Mouse (Mus musculus) lung, adult 2 months (tissue): ENCODE results near the gene Rbsn. TPM values are rescaled to one million over a fixed set of nuclear protein-coding genes. Genes with fewer than 3 reads are reported as not detected.

ENCODE experiments used
- DNase-seq: peaks from one replicate; pipeline ENCODE4 v3.0.0; 2022
- H3K4me1 ChIP-seq: fragments of 200-500 bp; 2 replicates; pipeline ENCODE4 v1.6.1; 2011; ENCODE audit warnings: low read length; ENCODE audit not compliant: control insufficient read depth, insufficient read depth
- H3K4me3 ChIP-seq: fragments of 200-500 bp; replicated peaks from 2 replicates; pipeline ENCODE3; 2011; ENCODE audit warnings: low read depth, mild to moderate bottlenecking, control low read depth, low read length; ENCODE audit errors: extremely low read depth
- CTCF ChIP-seq: fragments of 200-500 bp; IDR thresholded peaks from 2 replicates; pipeline ENCODE4 v1.5.1; 2011; ENCODE audit warnings: mild to moderate bottlenecking, low read length, control low read depth; ENCODE audit not compliant: insufficient read depth
- POLR2A ChIP-seq: fragments of 200-500 bp; IDR thresholded peaks from 2 replicates; pipeline ENCODE4 v1.6.1; 2011; ENCODE audit warnings: low read depth, mild to moderate bottlenecking, control low read depth, low read length, borderline replicate concordance; ENCODE audit errors: extremely low read depth
- WGBS: fragments of 180-500 bp; shearing (Covaris S2); methylation state at CpG from one replicate; pipeline ENCODE4 v1.1.7; 2018; 5-methylcytosine and 5-hydroxymethylcytosine counted together
- polyA plus RNA-seq: library from polyadenylated mRNA; depleted of rRNA; stranded (reverse); fragments of >200 nt; gene quantifications from 2 replicates; pipeline ENCODE4 v1.2.3, GENCODE M21; 2012; rRNA removed

Rbsn gene
- polyA plus RNA-seq, 1 experiment: 13.3 TPM

DNA sequence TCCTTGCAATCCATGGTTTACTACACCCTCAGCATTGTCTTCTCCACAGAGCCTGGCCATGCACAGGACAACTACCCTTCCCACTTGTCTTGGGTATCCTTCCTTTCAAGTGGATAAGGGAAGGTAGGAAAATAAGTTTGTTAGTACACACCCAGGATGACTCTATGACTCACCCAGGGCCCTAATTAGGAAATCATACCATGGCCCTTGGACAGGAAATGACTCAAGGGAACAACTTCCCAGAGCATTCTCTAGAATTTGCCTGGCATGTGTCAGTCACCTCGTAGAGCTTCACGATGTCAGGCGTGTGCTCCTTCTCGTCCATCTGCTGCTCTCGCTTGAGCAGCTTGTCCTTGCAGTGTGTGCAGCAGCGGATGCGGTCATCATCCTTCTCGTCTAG lies 15.3 kb downstream of the Rbsn start:
- H3K4me3 ChIP-seq: no peak overlapping the region
- TF ChIP-seq CTCF (no peak), POLR2A (no peak)
- no peak for DNase-seq
- WGBS: 60% methylated on average over 8 of the region's 8 CpGs
- H3K4me1 ChIP-seq: peaks cover 3% of the 10 kb centered on the region

DNA sequence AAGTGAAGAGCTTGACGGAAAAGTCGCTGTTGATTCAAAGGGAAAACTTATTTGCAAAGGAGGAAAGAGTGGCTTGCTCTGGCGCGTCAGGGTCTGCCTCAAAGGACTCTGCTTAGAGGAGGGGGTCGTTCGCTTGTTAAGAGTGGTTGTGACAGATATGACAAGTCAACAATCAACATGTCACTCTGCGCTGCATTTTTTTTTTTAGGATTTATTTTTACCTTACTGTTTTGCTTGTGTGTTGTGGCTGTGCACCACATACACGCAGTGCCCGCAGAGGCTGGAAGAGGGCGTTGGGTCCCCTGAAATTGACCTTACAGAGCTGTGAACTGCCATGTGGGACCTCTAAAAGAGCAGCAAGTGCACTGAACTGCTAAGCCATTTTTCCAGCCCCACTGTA lies 30.5 kb downstream of the Rbsn start:
- TF ChIP-seq CTCF (0 out of 2 replicates have a peak, but pooled peaks have one; percentile 3), POLR2A (no peak)

DNA sequence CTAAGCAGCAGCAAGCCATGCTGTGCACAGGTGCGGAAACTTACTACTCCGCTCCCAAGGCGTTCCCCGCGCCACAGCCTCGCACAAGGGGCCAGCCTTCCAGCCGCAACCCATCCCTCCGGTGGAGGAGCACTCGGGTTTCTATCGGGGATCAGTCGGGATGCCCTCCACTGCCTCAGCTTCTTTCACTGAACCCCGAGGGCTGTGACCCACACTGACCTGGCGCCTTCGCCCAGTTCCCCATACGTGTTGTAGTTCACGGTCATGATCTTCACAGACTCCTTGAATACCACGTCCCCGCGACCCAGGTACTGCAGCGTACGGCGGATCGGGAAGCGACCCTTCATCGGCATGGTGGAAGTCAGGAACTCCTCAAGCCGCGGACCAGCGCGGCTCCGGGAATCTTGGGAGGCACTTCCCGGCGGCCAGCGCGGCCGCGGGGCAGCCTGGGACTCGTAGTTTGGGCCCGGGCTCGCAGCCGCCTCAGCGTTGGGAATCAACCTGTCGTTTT lies 31.0 kb downstream of the Rbsn start, which contains the start of gene Mrps25:
Mrps25 (minus strand) TSS at position 413 of the 511 bp plus-strand sequence.
- DNase-seq: peak; percentile 71
- H3K4me3 ChIP-seq: peak within 1 kb of the TSS; percentile 100
- WGBS: under 1% methylated on average over 42 of the region's 42 CpGs
- TF ChIP-seq CTCF (no peak), POLR2A (peak; percentile 78; the same call in 1 of the 2 replicates)
- no peaks in the 10 kb centered on the region for H3K4me1 ChIP-seq

More for the DNA sequence above, 30.5 kb downstream of the Rbsn start:
- WGBS: 2% methylated on average over 10 of the region's 10 CpGs
- Histone ChIP-seq H3K4me3 (peak overlapping the region; percentile 54), H3K4me1 (no peaks in the 10 kb centered on the region)
- no peak for DNase-seq

DNA sequence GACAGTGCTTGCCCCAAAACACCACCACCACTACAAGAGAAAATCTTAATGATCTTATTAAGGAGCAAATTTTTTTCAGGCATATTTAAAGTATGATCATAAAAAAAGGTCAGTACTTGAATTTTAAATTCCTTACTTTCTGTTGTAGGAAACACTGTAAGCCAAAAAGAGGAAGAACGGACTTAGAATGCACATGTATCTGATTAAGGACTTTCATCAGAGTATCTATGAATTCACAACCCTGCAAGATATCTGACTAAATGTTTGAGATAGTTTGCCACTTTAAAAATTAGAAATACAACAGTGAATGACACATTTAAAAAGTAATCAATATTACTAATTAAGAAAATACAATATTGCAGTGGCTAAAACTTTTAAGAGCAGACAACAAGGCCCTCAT lies 38.3 kb downstream of the Rbsn start:
- WGBS: 98% methylated on average over 1 of the region's 1 CpGs
- no peak for DNase-seq
- no peak for TF ChIP-seq CTCF
- no peak for TF ChIP-seq POLR2A
- Histone ChIP-seq H3K4me1 (no peaks in the 10 kb centered on the region), H3K4me3 (no peak overlapping the region)

DNA sequence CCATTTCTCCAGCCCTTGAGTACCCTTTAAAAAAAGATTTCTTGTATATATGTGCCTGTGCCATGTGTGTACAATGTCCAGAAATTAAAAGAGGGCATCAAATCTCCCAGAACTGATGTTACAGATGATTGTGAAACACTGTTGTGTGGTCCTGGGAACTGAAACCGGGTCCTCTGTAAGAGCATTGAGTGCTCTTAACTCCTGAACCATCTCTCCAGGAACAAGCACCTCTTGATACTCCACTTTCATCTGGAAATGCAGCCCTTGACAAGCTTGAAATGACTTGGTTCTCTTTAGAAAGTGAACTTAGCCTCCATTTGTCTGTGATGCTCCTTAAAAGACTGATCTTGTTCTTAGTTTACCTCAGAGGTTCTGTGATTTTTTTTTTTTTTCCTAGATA lies 52.0 kb downstream of the Rbsn start:
- no peaks in the 10 kb centered on the region for H3K4me1 ChIP-seq
- TF ChIP-seq CTCF (no peak), POLR2A (no peak)
- H3K4me3 ChIP-seq: no peak overlapping the region
- no peak for DNase-seq
- WGBS: 74% methylated on average over 1 of the region's 1 CpGs

GRCm38 (mm10) chr6:92158801-92159200 lies 55.9 kb downstream of the Rbsn start:
- no peaks in the 10 kb centered on the region for H3K4me1 ChIP-seq
- H3K4me3 ChIP-seq: no peak overlapping the region
- no peak for TF ChIP-seq POLR2A
- TF ChIP-seq CTCF: no peak
- WGBS: 90% methylated on average over 3 of the region's 3 CpGs
- no peak for DNase-seq

GRCm38 (mm10) chr6:92153774-92154173 lies 61.0 kb downstream of the Rbsn start:
- Histone ChIP-seq H3K4me3 (no peak overlapping the region), H3K4me1 (no peaks in the 10 kb centered on the region)
- TF ChIP-seq POLR2A (no peak), CTCF (no peak)
- no peak for DNase-seq
- 43% methylated on average over 1 of the region's 1 CpGs for WGBS

- 94% methylated on average over 4 of the region's 4 CpGs for WGBS
- TF ChIP-seq CTCF (no peak), POLR2A (no peak)
Observed at GRCm38 (mm10) chr6:92145881-92146280, 68.8 kb downstream of the Rbsn start.

More at GRCm38 (mm10) chr6:92145881-92146280, 68.8 kb downstream of the Rbsn start:
- H3K4me3 ChIP-seq: no peak overlapping the region
- no peak for DNase-seq
- no peaks in the 10 kb centered on the region; the same call in 1 of the 2 replicates for H3K4me1 ChIP-seq

Other genes with a start within 250 kb of the Rbsn start
- gene Fgd5, start 236.0 kb downstream of the Rbsn start, polyA plus RNA-seq: 31.2 and 32.6 TPM in 2 replicates
- gene Nr2c2, start 123.5 kb downstream of the Rbsn start, polyA plus RNA-seq: 15.0 and 22.1 TPM in 2 replicates
- 5.6 and 6.2 TPM in 2 replicates for gene Mrps25, start 30.9 kb downstream of the Rbsn start, polyA plus RNA-seq
- not detected in 2 replicates for gene Trh, start 29.7 kb upstream of the Rbsn start, polyA plus RNA-seq